Mouse (Mus musculus) B cell, adult 2 months (primary cell): ENCODE data around the gene Acer2.

Experiments
- DNase-seq, 2 experiments: peaks; one replicate each; pipeline ENCODE4 v3.0.0; 2022

Gene Acer2

DNA sequence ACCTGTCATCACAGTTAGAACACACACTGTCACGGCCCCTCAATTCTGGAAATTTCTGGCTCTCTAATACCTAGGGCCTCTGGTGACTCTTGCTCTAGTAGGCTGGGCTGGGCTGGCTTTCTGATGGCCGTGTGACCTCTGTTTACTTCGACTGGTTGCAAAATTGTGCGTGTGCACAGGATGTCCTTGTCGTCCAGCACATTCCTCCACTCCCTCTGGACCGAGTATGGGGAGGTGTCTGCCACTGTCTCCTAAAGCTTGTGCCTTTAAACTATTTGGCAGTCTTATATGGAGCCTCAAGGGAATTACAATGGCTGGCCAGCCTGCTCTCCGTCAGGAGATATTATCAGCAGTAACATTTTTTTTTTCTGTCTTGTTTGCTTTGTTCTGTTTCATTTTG is 23.2 kb downstream of the Acer2 start:
- DNase-seq = no peak

GRCm38 (mm10) chr4:86898791-86899474 is 24.7 kb downstream of the Acer2 start:
- DNase-seq = no peak

DNA sequence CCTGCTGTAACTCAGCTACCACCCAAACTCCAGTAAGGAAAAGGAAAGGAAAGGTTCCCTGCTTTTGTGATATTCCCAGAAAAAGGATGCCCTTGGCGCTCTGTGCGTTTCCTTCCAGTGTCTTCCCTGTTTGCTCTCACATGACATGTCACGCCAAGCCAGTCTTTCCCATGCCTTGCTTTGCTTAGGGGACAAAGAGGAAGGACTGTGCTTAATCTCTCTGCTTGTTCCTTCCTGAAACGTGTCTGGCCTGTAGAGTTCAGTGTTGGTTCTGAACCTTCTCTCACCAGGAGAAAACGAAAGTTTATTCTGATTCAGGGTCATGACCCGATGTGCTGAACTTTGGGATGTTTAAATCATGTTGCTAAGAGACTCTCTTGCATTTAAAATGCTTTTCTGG is 28.2 kb downstream of the Acer2 start:
- DNase-seq = no peak

GRCm38 (mm10) chr4:86904969-86905368 is 30.8 kb downstream of the Acer2 start:
- peak; percentile 7 to 12 for DNase-seq

DNA sequence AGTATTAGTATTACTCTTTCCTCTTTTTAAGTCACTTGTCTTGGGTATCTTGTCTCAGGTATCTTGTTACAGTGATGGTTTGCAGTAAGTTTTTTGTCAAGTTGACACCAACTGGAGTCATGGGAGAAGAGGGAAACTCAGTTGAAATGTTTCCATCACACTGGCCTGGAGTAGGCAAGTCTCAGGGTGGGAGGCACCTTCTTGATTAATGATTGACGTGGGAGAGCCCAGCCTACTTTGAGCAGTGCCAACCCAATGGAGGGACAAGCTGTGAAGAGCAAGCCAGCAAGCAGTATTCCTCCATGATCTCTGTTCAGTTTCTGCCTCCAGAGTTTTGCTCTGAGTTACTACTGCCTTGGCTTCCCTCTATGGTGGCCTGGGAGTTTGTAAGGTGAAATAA is 31.7 kb downstream of the Acer2 start:
- DNase-seq = no peak

DNA sequence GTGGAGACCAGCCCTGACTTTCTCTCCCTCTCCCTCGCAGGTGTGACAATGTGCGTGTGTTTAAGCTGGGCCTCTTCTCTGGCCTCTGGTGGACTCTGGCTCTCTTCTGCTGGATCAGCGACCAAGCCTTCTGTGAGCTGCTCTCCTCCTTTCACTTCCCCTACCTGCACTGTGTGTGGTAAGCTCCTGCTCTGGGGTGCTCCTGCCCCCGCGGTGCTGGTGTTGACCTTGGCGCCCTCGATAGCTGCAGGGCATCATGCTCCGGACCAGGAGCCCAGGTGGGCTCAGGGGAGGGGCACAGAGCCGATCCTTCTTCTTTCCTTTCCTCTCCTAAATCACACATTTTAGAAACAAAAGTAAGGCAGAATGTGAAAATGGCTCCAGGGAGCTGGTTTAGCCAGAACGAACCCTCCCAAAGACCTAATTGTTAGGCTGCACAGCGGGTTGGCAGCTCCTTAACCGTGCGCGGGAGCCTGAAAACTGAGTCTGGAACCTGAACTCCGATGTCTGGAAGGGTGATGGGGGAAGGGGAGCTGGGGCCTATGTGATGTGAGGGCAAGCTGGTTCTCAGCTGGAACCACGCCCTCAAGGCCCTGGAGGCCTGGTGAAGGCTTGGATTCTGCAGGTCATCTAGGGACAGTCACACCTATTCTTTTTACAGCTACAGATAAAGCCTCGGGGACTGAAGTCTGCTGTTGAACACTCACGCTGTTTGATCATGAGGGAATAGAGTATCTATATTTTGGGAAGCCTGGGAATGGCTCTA is 37.6 kb downstream of the Acer2 start:
- no peak for DNase-seq

- DNase-seq = no peak
These were observed 38.6 kb downstream of the Acer2 start for GRCm38 (mm10) chr4:86912757-86913156.

DNA sequence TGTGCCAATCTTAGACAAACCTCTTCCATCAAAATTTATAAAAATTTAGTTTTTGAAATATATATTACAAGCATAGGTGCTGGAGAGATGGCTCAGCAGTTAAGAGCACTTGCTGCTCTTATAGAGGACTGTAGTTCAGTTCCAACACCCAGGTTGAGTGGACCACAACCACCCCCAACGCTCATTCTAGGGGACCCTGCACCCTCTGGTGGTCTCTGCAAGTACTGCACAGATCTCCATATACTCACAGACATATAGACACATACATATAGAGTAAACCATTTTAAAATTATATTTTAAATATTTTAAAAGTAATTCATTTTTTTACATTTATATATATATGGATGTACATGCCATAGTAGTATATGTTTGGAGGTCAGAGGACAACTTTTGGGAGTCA is 41.9 kb downstream of the Acer2 start:
- DNase-seq = peak; percentile 14 to 17

DNA sequence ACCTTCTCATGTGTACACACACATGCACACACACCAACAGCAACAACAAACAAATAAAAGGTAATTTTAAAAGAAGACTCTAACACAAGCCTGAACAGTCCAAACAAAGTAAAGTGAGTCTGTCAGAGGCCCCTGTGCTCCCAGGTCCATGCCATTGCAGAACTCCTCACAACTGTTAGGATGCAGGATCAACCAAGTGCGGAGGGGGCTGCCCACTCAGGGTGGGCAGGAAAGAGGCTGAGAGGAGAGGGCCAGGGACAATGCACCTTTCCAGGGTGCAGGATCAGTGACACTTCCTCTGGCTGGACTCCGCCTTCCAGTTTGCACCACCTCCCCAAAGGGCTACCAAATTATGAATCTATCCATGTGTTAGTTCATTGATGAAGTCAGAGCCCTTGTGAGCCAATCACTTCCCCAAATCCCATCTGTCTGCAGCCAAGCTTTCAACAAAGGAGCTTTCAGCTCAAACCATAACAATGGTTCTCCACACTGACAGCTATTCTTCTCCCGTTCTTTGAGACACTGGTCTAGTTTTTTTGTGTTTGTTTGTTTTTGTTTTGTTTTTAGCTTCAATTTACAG is 49.4 kb downstream of the Acer2 start:
- DNase-seq = no peak

- DNase-seq = peak; percentile 72 to 74
These were observed 50.7 kb downstream of the Acer2 start for GRCm38 (mm10) chr4:86924804-86925458.

- DNase-seq = no peak
These were observed 52.8 kb downstream of the Acer2 start for GRCm38 (mm10) chr4:86926997-86927396.

GRCm38 (mm10) chr4:86930101-86930635 is 56.0 kb downstream of the Acer2 start:
- DNase-seq = no peak

- no peak for DNase-seq
These were observed 56.6 kb downstream of the Acer2 start for GRCm38 (mm10) chr4:86930636-86931456.

- peak in 1 of 2 experiments; percentile 6 for DNase-seq
These were observed 58.8 kb downstream of the Acer2 start for GRCm38 (mm10) chr4:86933026-86933425.

- no peak for DNase-seq
These were observed 62.0 kb downstream of the Acer2 start for GRCm38 (mm10) chr4:86936217-86936616.

- DNase-seq = no peak
These were observed 62.5 kb downstream of the Acer2 start for GRCm38 (mm10) chr4:86936706-86937105.

DNA sequence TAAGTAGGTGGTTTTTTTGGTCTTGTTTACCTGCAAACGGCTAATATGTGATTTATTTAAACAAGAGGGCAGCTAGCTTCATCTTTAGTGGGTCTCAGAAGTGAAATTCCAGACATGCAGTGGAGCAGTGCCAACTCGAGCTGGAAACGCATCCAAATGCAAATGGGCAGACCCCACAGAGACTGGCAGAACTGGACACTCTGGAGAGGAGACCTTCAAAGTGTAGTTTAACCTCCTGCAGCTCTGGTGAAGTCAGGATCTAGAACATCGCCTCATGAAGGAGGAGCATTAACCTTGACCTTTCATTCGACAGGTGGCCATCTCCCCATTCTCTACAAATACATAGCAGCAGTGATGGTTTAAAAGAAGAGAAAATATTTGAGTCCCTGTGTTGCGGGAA is 68.5 kb downstream of the Acer2 start:
- no peak for DNase-seq

DNA sequence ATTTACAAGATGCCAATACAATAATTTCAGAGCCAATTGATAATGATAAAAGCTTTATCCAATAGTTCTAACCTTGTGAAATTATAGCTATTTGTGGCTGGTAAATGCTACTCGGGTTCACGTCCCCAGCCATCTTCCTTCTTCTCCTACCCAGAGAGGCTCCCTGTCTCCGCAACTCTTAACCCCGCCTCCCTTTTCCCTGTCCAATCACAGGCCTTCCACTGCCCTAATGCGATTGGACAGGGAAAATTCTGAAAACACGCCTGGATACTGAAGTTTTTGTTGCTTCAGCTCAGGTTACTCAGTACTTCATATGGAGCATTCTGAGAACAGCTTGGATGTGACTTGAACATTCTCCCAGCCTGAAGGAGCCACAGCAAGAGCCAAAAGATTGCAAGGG is 69.1 kb downstream of the Acer2 start:
- DNase-seq = no peak

DNA sequence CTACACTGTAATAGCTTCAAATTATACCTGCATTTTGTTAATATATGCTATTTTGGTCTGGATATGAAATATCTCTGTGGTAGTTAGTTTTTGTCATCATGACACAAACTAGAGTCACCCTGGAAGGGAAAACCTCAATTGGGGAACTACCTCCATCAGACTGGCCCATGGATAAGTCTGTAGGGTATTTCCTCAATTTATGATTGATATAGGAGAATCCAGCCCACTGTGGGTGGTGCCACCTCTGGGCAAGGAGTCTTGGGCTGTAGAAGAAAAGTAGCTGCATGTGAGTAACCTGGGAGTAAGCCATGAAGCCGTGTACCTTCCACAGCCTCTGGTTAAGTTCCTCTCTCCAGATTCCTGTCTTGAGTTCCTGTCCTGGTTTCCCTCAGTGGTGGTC is 74.6 kb downstream of the Acer2 start:
- no peak for DNase-seq

GRCm38 (mm10) chr4:86953519-86953918 is 79.3 kb downstream of the Acer2 start:
- DNase-seq = no peak

DNA sequence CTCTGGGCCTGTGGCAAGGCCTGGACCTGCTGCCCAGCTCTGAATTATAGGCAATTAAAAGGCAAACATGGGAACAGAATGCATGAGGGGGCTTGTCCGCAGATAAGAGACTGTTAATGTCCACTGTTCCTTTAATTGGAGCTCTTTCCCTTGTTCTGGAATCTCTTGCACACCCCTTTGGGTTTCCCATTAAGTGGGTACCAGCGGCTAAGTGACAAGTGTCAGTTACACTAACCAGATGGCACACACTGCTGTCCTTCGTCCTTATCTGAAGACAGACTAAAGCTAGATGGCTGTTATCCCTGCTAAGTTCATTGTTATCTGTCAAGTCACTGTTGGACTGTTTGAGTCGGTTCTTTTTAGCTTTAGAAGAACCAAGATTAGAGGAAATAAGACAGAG is 81.3 kb downstream of the Acer2 start:
- DNase-seq = no peak
